Mouse (Mus musculus) liver, embryonic 13.5 days (tissue): ENCODE data around the gene Klhl10. TPM values are rescaled to one million over a fixed set of nuclear protein-coding genes. Genes with fewer than 3 reads are reported as not detected.

Experiments
- ATAC-seq: fragments of 200-750 bp; cut with Nextera tagmentation; 2 replicates; pipeline ENCODE4 v1.8.0; 2017; ENCODE audit warnings: low read depth, mild to moderate bottlenecking, moderate number of reproducible peaks, moderate library complexity
- DNase-seq: peaks from one replicate; pipeline ENCODE4 v3.0.0; 2022
- H3K27ac ChIP-seq: fragments of 300-500 bp; sonication (generic); 2 replicates; pipeline ENCODE4 v1.5.1; 2015; ENCODE audit warnings: moderate library complexity, mild to moderate bottlenecking, inconsistent platforms
- H3K27me3 ChIP-seq: fragments of 300-500 bp; sonication (generic); 2 replicates; pipeline ENCODE4 v1.6.1; 2015; ENCODE audit warnings: mild to moderate bottlenecking, inconsistent platforms
- H3K36me3 ChIP-seq: fragments of 300-500 bp; sonication (generic); 2 replicates; pipeline ENCODE4 v1.6.1; 2015; ENCODE audit warnings: mild to moderate bottlenecking, inconsistent platforms
- H3K4me1 ChIP-seq: fragments of 300-500 bp; sonication (generic); replicated peaks from 2 replicates; pipeline ENCODE4 v1.6.1; 2015; ENCODE audit warnings: inconsistent platforms
- H3K4me2 ChIP-seq: fragments of 300-500 bp; sonication (generic); 2 replicates; pipeline ENCODE4 v1.6.1; 2015; ENCODE audit warnings: inconsistent platforms, mild to moderate bottlenecking, moderate library complexity
- H3K4me3 ChIP-seq: fragments of 300-500 bp; sonication (generic); replicated peaks from 2 replicates; pipeline ENCODE4 v1.5.1; 2015; ENCODE audit warnings: mild to moderate bottlenecking, inconsistent platforms
- H3K9ac ChIP-seq: fragments of 300-500 bp; sonication (generic); 2 replicates; pipeline ENCODE4 v1.6.1; 2015; ENCODE audit warnings: mild to moderate bottlenecking, inconsistent platforms
- H3K9me3 ChIP-seq: fragments of 300-500 bp; sonication (generic); replicated peaks from 2 replicates; pipeline ENCODE4 v1.6.1; 2016; ENCODE audit warnings: inconsistent platforms
- WGBS: fragments of 180-500 bp; shearing (Covaris S2); methylation state at CpG from one replicate; pipeline ENCODE4 v1.1.7; 2015; ENCODE audit not compliant: insufficient replicate concordance; 5-methylcytosine and 5-hydroxymethylcytosine counted together
- polyA plus RNA-seq: library from polyadenylated mRNA; unstranded; fragments of >200 nt; fragmentation: Nextera tagmentation; extraction: Ambion mirVana; gene quantifications from 2 replicates; pipeline ENCODE4 v1.2.1, GENCODE M21; 2015

Klhl10 gene
- polyA plus RNA-seq, 1 experiment from 2014 or later = 0.24 TPM

- WGBS = 64% methylated on average over 5 of the region's 5 CpGs
- no peak for ATAC-seq
- H3K27me3 ChIP-seq = no peaks in the 10 kb centered on the region
Measured at GRCm38 (mm10) chr11:100432002-100432401, 9.7 kb upstream of the Klhl10 start.

GRCm38 (mm10) chr11:100435678-100436246 is 6.0 kb upstream of the Klhl10 start:
- H3K36me3 ChIP-seq = peaks cover 17% of the 10 kb centered on the region; the same call in 1 of the 2 replicates
- WGBS = 74% methylated on average over 9 of the region's 9 CpGs
- DNase-seq (no peak), ATAC-seq (no peak)
- peaks cover 17% of the 10 kb centered on the region for H3K4me1 ChIP-seq
- no peaks in the 10 kb centered on the region for H3K27me3 ChIP-seq
- H3K4me3 ChIP-seq = no peak overlapping the region
- H3K9ac ChIP-seq = no peak overlapping the region
- H3K9me3 ChIP-seq = no peaks in the 10 kb centered on the region
- no peak overlapping the region for H3K4me2 ChIP-seq
- no peak overlapping the region for H3K27ac ChIP-seq

More at GRCm38 (mm10) chr11:100432002-100432401, 9.7 kb upstream of the Klhl10 start:
- no peak for DNase-seq
- H3K4me3 ChIP-seq = no peak overlapping the region
- no peaks in the 10 kb centered on the region for H3K9me3 ChIP-seq
- H3K4me1 ChIP-seq = 0 out of 2 replicates have a peak, but pooled peaks cover 3% of the 10 kb centered on the region
- H3K36me3 ChIP-seq = peaks cover 24% of the 10 kb centered on the region
- H3K9ac ChIP-seq = no peak overlapping the region
- H3K27ac ChIP-seq = no peak overlapping the region
- H3K4me2 ChIP-seq = no peak overlapping the region

GRCm38 (mm10) chr11:100437901-100438300 is 3.8 kb upstream of the Klhl10 start:
- H3K4me3 ChIP-seq = no peak overlapping the region
- ATAC-seq (no peak), DNase-seq (no peak)
- WGBS = 76% methylated on average over 1 of the region's 1 CpGs
- no peak overlapping the region for H3K27ac ChIP-seq
- H3K4me2 ChIP-seq = no peak overlapping the region
- H3K9me3 ChIP-seq = no peaks in the 10 kb centered on the region
- no peak overlapping the region for H3K9ac ChIP-seq
- no peaks in the 10 kb centered on the region for H3K27me3 ChIP-seq
- H3K4me1 ChIP-seq = peaks cover 21% of the 10 kb centered on the region
- peaks cover 10% of the 10 kb centered on the region; the same call in 1 of the 2 replicates for H3K36me3 ChIP-seq

- peak overlapping the region; percentile 71 for H3K4me3 ChIP-seq
- H3K4me1 ChIP-seq = peaks cover 21% of the 10 kb centered on the region
Measured at GRCm38 (mm10) chr11:100440691-100441522, 810 bp upstream of the Klhl10 start.

GRCm38 (mm10) chr11:100442625-100443024 is 908 bp downstream of the Klhl10 start:
- ATAC-seq (no peak), DNase-seq (no peak)
- Histone ChIP-seq H3K4me3 (no peak overlapping the region), H3K4me2 (no peak overlapping the region), H3K9me3 (no peaks in the 10 kb centered on the region), H3K9ac (no peak overlapping the region), H3K27me3 (no peaks in the 10 kb centered on the region), H3K27ac (no peak overlapping the region), H3K4me1 (peaks cover 21% of the 10 kb centered on the region), H3K36me3 (no peaks in the 10 kb centered on the region)
- 73% methylated on average over 6 of the region's 6 CpGs for WGBS

More at GRCm38 (mm10) chr11:100440691-100441522, 810 bp upstream of the Klhl10 start:
- ATAC-seq (peak; percentile 94), DNase-seq (peak; percentile 75)
- Histone ChIP-seq H3K27ac (peak overlapping the region; percentile 16), H3K27me3 (no peaks in the 10 kb centered on the region), H3K9me3 (no peaks in the 10 kb centered on the region), H3K9ac (peak overlapping the region; percentile 80), H3K36me3 (peaks cover 7% of the 10 kb centered on the region; the same call in 1 of the 2 replicates), H3K4me2 (peak overlapping the region; percentile 94)
- 1% methylated on average over 51 of the region's 52 CpGs for WGBS

- DNase-seq (no peak), ATAC-seq (no peak)
- no peak overlapping the region for H3K9ac ChIP-seq
- H3K4me3 ChIP-seq = no peak overlapping the region
- no peaks in the 10 kb centered on the region for H3K27me3 ChIP-seq
- no peaks in the 10 kb centered on the region for H3K9me3 ChIP-seq
- H3K27ac ChIP-seq = no peak overlapping the region
- H3K4me2 ChIP-seq = no peak overlapping the region
- peaks cover 20% of the 10 kb centered on the region for H3K36me3 ChIP-seq
- 55% methylated on average over 4 of the region's 4 CpGs for WGBS
- H3K4me1 ChIP-seq = no peaks in the 10 kb centered on the region
Measured at GRCm38 (mm10) chr11:100457247-100457646, 15.5 kb downstream of the Klhl10 start.

- DNase-seq = no peak
- H3K9me3 ChIP-seq = no peaks in the 10 kb centered on the region
- H3K4me3 ChIP-seq = no peak overlapping the region
- 78% methylated on average over 5 of the region's 5 CpGs for WGBS
- H3K27ac ChIP-seq = no peak overlapping the region
- no peak overlapping the region for H3K9ac ChIP-seq
- no peak overlapping the region for H3K4me2 ChIP-seq
- no peaks in the 10 kb centered on the region for H3K27me3 ChIP-seq
- no peaks in the 10 kb centered on the region for H3K4me1 ChIP-seq
- peaks cover 24% of the 10 kb centered on the region for H3K36me3 ChIP-seq
- no peak for ATAC-seq
Measured at GRCm38 (mm10) chr11:100457711-100458110, 16.0 kb downstream of the Klhl10 start.

- DNase-seq (no peak), ATAC-seq (no peak)
- Histone ChIP-seq H3K36me3 (peaks cover 42% of the 10 kb centered on the region), H3K9ac (no peak overlapping the region), H3K27me3 (no peaks in the 10 kb centered on the region), H3K4me2 (no peak overlapping the region), H3K9me3 (no peaks in the 10 kb centered on the region), H3K4me1 (peaks cover 25% of the 10 kb centered on the region), H3K27ac (no peak overlapping the region), H3K4me3 (no peak overlapping the region)
- 87% methylated on average over 10 of the region's 10 CpGs for WGBS
Measured at GRCm38 (mm10) chr11:100462699-100463098, 21.0 kb downstream of the Klhl10 start.

GRCm38 (mm10) chr11:100465229-100465792 is 23.6 kb downstream of the Klhl10 start:
- H3K36me3 ChIP-seq = peaks cover 36% of the 10 kb centered on the region
- no peaks in the 10 kb centered on the region for H3K27me3 ChIP-seq
- no peak overlapping the region for H3K4me2 ChIP-seq
- peaks cover 40% of the 10 kb centered on the region for H3K4me1 ChIP-seq
- ATAC-seq (peak; percentile 65), DNase-seq (no peak)
- no peaks in the 10 kb centered on the region for H3K9me3 ChIP-seq
- 48% methylated on average over 1 of the region's 1 CpGs for WGBS
- H3K4me3 ChIP-seq = no peak overlapping the region
- H3K27ac ChIP-seq = no peak overlapping the region; the same call in 1 of the 2 replicates
- 0 out of 2 replicates have a peak overlapping the region, but pooled peaks have one; percentile 19 for H3K9ac ChIP-seq

- Histone ChIP-seq H3K4me3 (no peak overlapping the region), H3K27ac (no peak overlapping the region; the same call in 1 of the 2 replicates), H3K27me3 (no peaks in the 10 kb centered on the region), H3K36me3 (peaks cover 36% of the 10 kb centered on the region), H3K4me1 (peaks cover 46% of the 10 kb centered on the region), H3K9me3 (no peaks in the 10 kb centered on the region), H3K4me2 (no peak overlapping the region), H3K9ac (0 out of 2 replicates have a peak overlapping the region, but pooled peaks have one; percentile 19)
- no peak for DNase-seq
- ATAC-seq = no peak
- WGBS = 33% methylated on average over 1 of the region's 1 CpGs
Measured at GRCm38 (mm10) chr11:100465833-100466232, 24.1 kb downstream of the Klhl10 start.
